Mouse (Mus musculus) neural tube, embryonic 15.5 days (tissue): ENCODE measurements around the gene Gm35315. TPM values are rescaled to one million over a fixed set of nuclear protein-coding genes. Genes with fewer than 3 reads are reported as not detected.
"Not testable (repeated sequence)": the region's sequence is repeated elsewhere in the genome, so short reads cannot be mapped to it uniquely, and the experiment has no call there.

Experiments used
- ATAC-seq: fragments of 200-750 bp; cut with Nextera tagmentation; 2 replicates; pipeline ENCODE4 v1.8.0; 2017; ENCODE audit warnings: mild to moderate bottlenecking, moderate TSS enrichment, moderate library complexity; ENCODE audit not compliant: low FRiP score
- H3K27ac ChIP-seq: fragments of 300-500 bp; sonication (generic); replicated peaks from 2 replicates; pipeline ENCODE4 v1.5.1; 2015; ENCODE audit warnings: mild to moderate bottlenecking, inconsistent platforms
- H3K27me3 ChIP-seq: fragments of 300-500 bp; sonication (generic); replicated peaks from 2 replicates; pipeline ENCODE4 v1.6.1; 2015; ENCODE audit warnings: inconsistent platforms
- H3K36me3 ChIP-seq: fragments of 300-500 bp; sonication (generic); 2 replicates; pipeline ENCODE4 v1.6.1; 2015; ENCODE audit warnings: inconsistent platforms
- H3K4me1 ChIP-seq: fragments of 300-500 bp; sonication (generic); 2 replicates; pipeline ENCODE4 v1.6.1; 2015; ENCODE audit warnings: inconsistent platforms
- H3K4me2 ChIP-seq: fragments of 300-500 bp; sonication (generic); 2 replicates; pipeline ENCODE4 v1.6.1; 2015; ENCODE audit warnings: inconsistent platforms, mild to moderate bottlenecking, moderate library complexity
- H3K4me3 ChIP-seq: fragments of 300-500 bp; sonication (generic); replicated peaks from 2 replicates; pipeline ENCODE4 v1.5.1; 2015; ENCODE audit warnings: mild to moderate bottlenecking, inconsistent platforms
- H3K9ac ChIP-seq: fragments of 300-500 bp; sonication (generic); replicated peaks from 2 replicates; pipeline ENCODE4 v1.6.1; 2015; ENCODE audit warnings: mild to moderate bottlenecking, inconsistent platforms
- H3K9me3 ChIP-seq: fragments of 300-500 bp; sonication (generic); replicated peaks from 2 replicates; pipeline ENCODE4 v1.6.1; 2016; ENCODE audit warnings: inconsistent platforms
- WGBS: fragments of 180-500 bp; shearing (Covaris S2); methylation state at CpG from one replicate; pipeline ENCODE4 v1.1.7; 2015; ENCODE audit warnings: mixed read lengths; 5-methylcytosine and 5-hydroxymethylcytosine counted together
- polyA plus RNA-seq: library from polyadenylated mRNA; unstranded; fragments of >200 nt; fragmentation: Nextera tagmentation; extraction: Ambion mirVana; gene quantifications from 2 replicates; pipeline ENCODE4 v1.2.1, GENCODE M21; 2015

Gm35315 gene
- 0.44 and 0.92 TPM in 2 replicates for polyA plus RNA-seq

DNA sequence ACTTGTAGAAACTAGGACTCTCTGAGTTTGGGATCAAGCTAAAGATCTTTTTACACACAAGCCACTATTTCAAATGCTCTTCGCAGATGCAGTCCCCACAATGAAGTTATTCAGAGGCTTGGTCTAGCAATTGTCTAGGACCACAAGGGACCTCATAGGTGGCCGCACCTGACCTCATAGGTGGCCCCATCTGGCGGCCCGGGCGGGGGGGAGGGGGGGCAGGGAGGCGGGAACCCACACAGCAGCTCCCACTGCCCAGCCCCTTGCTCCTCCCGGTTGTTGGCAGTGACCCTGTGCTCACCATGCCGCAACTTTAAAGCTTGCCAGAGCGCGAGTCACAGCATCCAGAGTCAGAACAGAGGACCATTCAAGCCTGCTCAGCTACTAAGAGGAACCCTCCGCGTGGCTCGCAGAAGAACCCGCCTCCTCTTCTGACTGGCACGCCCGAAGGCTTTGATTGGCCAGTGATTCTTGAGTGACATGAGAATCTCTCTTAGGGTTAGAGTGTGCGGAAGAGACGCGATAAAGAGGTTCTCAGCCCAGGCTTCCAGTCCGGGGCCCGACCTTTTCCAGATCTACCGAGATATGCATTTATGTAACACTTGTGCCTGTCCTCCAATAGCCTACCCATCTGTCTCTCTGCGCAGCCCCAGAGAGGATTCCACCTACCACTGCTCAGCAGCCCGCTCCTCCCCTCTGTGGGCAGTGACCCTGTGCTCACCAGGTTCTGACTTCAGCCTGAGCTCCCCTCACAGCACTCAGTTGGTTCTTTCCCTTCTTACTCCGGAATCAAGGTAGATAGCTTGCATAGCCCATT is at the start of gene Gm35315:
Gm35315 (minus strand) TSS at position 391 of the 817 bp plus-strand sequence.
- peak; percentile 95 for ATAC-seq
- no peaks in the 10 kb centered on the region for H3K36me3 ChIP-seq
- peaks cover 8% of the 10 kb centered on the region for H3K4me1 ChIP-seq
- peak within 1 kb of the TSS; percentile 54 for H3K9ac ChIP-seq
- H3K4me3 ChIP-seq = peak within 1 kb of the TSS; percentile 54
- peak within 1 kb of the TSS; percentile 73 for H3K27ac ChIP-seq
- 2% methylated on average over 25 of the region's 25 CpGs for WGBS
- H3K9me3 ChIP-seq = no peaks in the 10 kb centered on the region
- H3K4me2 ChIP-seq = peak within 1 kb of the TSS; percentile 88
- H3K27me3 ChIP-seq = no peaks in the 10 kb centered on the region

DNA sequence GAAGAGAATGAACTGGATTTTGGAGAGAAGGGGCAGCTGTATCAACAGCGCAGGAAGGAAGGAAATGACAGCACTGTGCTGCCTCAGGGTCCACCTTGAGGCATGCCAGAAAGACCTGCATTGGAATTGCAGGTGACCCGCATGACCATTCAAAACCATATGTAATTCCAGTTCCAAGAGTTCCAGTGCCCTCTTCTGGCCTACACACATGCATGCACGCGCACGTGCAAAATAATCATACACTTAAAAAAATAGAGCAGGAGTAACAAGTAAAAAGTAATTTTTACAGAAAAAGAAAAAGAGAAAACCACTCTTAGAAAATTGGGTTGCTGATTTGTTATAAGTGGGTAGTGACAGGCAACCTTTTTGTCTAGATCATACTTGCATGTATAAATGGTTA is 48.8 kb upstream of the Gm35315 start:
- no peaks in the 10 kb centered on the region for H3K9me3 ChIP-seq
- no peaks in the 10 kb centered on the region for H3K27me3 ChIP-seq
- 93% methylated on average over 5 of the region's 5 CpGs for WGBS
- no peak for ATAC-seq
- no peak overlapping the region for H3K4me3 ChIP-seq
- peaks cover 1% of the 10 kb centered on the region; the same call in 1 of the 2 replicates for H3K4me1 ChIP-seq
- peaks cover 70% of the 10 kb centered on the region for H3K36me3 ChIP-seq
- H3K4me2 ChIP-seq = no peak overlapping the region
- no peak overlapping the region for H3K9ac ChIP-seq
- no peak overlapping the region for H3K27ac ChIP-seq

- H3K9ac ChIP-seq = no peak overlapping the region
- WGBS = 87% methylated on average over 2 of the region's 2 CpGs
- no peaks in the 10 kb centered on the region for H3K27me3 ChIP-seq
- no peak overlapping the region for H3K4me3 ChIP-seq
- H3K4me1 ChIP-seq = peaks cover 7% of the 10 kb centered on the region; the same call in 1 of the 2 replicates
- H3K27ac ChIP-seq = no peak overlapping the region
- H3K4me2 ChIP-seq = no peak overlapping the region
- no peaks in the 10 kb centered on the region for H3K9me3 ChIP-seq
- no peak for ATAC-seq
- peaks cover 66% of the 10 kb centered on the region for H3K36me3 ChIP-seq
Measured at GRCm38 (mm10) chr5:110142309-110142708, 48.1 kb upstream of the Gm35315 start.

GRCm38 (mm10) chr5:110140424-110140823 is 46.2 kb upstream of the Gm35315 start:
- H3K27me3 ChIP-seq = no peaks in the 10 kb centered on the region
- no peak overlapping the region for H3K4me2 ChIP-seq
- H3K27ac ChIP-seq = no peak overlapping the region
- peaks cover 50% of the 10 kb centered on the region for H3K36me3 ChIP-seq
- no peak for ATAC-seq
- H3K4me3 ChIP-seq = no peak overlapping the region
- no peak overlapping the region for H3K9ac ChIP-seq
- whole genome bisulfite sequencing = 93% methylated on average over 7 of the region's 7 CpGs
- peaks cover 19% of the 10 kb centered on the region for H3K4me1 ChIP-seq
- H3K9me3 ChIP-seq = no peaks in the 10 kb centered on the region

DNA sequence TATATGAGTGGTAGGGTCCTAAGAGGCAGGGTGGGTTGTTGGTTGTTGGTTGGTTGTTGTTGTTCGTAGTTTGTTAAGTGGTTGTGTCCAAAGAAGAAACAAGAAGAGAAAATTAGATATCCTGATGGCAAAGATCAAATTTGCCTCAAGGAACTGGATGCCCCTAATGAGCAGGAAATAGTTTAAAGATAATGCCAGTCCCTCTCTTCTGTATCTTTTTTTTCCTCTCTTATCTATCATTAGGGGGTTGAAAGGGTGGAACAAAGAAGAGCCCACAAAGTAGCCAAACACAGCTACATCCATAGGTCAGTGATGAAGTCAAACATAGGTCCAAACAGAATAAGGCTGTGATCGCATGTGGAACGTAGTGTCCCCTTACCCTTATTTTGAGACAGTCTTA is 45.1 kb upstream of the Gm35315 start:
- Histone ChIP-seq H3K9me3 (no peaks in the 10 kb centered on the region), H3K27me3 (no peaks in the 10 kb centered on the region), H3K27ac (no peak overlapping the region), H3K4me1 (peaks cover 22% of the 10 kb centered on the region), H3K9ac (no peak overlapping the region), H3K4me2 (no peak overlapping the region), H3K4me3 (no peak overlapping the region), H3K36me3 (peaks cover 40% of the 10 kb centered on the region)
- 98% methylated on average over 3 of the region's 3 CpGs for WGBS
- ATAC-seq = no peak

DNA sequence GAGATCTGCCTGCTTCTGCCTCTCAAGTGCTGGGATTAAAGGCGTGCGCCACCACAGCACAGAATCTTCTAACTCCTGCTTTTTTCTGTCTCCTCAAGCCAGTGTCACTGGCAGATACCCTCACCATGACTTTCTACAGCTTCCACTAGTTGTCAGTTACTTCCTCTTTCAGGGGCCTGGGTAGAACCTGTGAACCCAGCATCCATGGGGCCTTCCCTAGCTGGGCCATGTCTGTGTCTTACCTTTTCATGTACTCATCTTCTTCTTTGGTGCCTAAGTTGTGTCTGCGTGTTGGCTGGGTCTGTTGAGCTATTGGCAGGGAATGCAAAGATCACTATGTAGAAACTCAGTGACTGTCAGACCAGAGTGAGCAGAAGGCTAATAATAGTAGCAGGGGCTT is 43.6 kb upstream of the Gm35315 start:
- Histone ChIP-seq H3K4me2 (no peak overlapping the region), H3K27ac (no peak overlapping the region), H3K4me1 (peaks cover 22% of the 10 kb centered on the region), H3K4me3 (no peak overlapping the region), H3K36me3 (peaks cover 28% of the 10 kb centered on the region), H3K9me3 (no peaks in the 10 kb centered on the region), H3K9ac (no peak overlapping the region), H3K27me3 (no peaks in the 10 kb centered on the region)
- WGBS = 97% methylated on average over 3 of the region's 3 CpGs
- ATAC-seq = no peak

DNA sequence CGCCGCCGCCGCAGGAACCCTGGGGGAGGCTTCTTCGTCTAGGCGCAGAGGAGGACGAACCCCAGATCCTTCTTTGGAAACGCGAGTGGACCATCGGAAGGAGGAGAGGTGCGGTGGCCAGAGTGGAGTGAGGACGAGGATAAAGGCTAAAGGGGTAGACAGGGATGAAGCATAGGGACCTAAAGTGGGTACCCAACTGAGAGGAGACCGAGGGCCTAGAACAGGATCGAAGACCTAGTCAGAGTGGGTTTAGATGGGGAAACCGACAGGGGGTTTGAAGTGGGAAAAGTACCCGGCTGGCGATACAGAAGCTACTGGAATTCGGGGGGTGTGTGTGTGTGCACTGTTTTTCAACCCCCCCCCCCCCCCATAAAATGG is 41.9 kb upstream of the Gm35315 start:
- 5% methylated on average over 18 of the region's 18 CpGs for WGBS
- peak; percentile 62 for ATAC-seq

GRCm38 (mm10) chr5:110135293-110136086 is 41.3 kb upstream of the Gm35315 start, which contains the start of gene Chfr:
TSS of gene Chfr (plus strand) at chr5:110135842.
- no peaks in the 10 kb centered on the region for H3K9me3 ChIP-seq
- peak within 1 kb of the TSS; percentile 76 for H3K4me2 ChIP-seq
- no peaks in the 10 kb centered on the region for H3K27me3 ChIP-seq
- H3K4me1 ChIP-seq = peaks cover 22% of the 10 kb centered on the region
- peak; percentile 99 for ATAC-seq
- peaks cover 24% of the 10 kb centered on the region for H3K36me3 ChIP-seq
- 4% methylated on average over 46 of the region's 46 CpGs for WGBS
- peak within 1 kb of the TSS; percentile 86 for H3K9ac ChIP-seq
- peak within 1 kb of the TSS; percentile 94 for H3K4me3 ChIP-seq
- H3K27ac ChIP-seq = peak within 1 kb of the TSS; percentile 84

More for the DNA sequence above, 41.9 kb upstream of the Gm35315 start:
- Histone ChIP-seq H3K4me2 (peak overlapping the region; percentile 76), H3K9me3 (no peaks in the 10 kb centered on the region), H3K9ac (peak overlapping the region; percentile 86), H3K36me3 (peaks cover 20% of the 10 kb centered on the region), H3K27ac (peak overlapping the region; percentile 84), H3K4me3 (peak overlapping the region; percentile 94), H3K4me1 (peaks cover 22% of the 10 kb centered on the region), H3K27me3 (no peaks in the 10 kb centered on the region)

- peaks cover 77% of the 10 kb centered on the region for H3K36me3 ChIP-seq
- WGBS = 80% methylated on average over 3 of the region's 3 CpGs
Measured at GRCm38 (mm10) chr5:110122380-110122779, 28.2 kb upstream of the Gm35315 start.

GRCm38 (mm10) chr5:110109991-110110441 is 15.8 kb upstream of the Gm35315 start, which contains the start of gene Zfp605:
TSS of gene Zfp605 (plus strand) at chr5:110110092.
- ATAC-seq = peak; percentile 64
- H3K4me1 ChIP-seq = peaks cover 29% of the 10 kb centered on the region
- peak within 1 kb of the TSS; percentile 98 for H3K27ac ChIP-seq
- no peaks in the 10 kb centered on the region for H3K27me3 ChIP-seq
- peak within 1 kb of the TSS; percentile 72 for H3K9ac ChIP-seq
- H3K4me2 ChIP-seq = peak within 1 kb of the TSS; percentile 65
- 2% methylated on average over 12 of the region's 12 CpGs for WGBS
- H3K9me3 ChIP-seq = no peaks in the 10 kb centered on the region
- H3K4me3 ChIP-seq = peak within 1 kb of the TSS; percentile 70
- peaks cover 37% of the 10 kb centered on the region for H3K36me3 ChIP-seq

More at GRCm38 (mm10) chr5:110122380-110122779, 28.2 kb upstream of the Gm35315 start:
- not testable (repeated sequence) for H3K9me3 ChIP-seq, H3K27me3 ChIP-seq, H3K4me1 ChIP-seq, H3K27ac ChIP-seq, H3K9ac ChIP-seq, ATAC-seq, H3K4me2 ChIP-seq, H3K4me3 ChIP-seq

DNA sequence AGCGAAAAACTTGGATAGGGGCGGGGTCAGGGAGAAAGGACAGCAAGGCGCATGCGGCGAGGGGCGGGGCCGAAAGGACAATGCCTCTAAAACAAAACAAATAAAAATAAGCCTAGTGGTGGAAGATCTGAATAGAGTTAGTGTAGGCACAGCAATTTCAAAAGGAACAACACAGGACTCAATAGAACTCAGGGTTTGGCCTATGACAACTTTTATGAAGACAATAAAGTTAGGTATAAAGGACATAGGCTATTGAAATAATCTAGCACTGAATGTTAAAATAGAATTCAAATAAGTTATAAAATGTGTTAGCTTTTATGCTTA is 14.0 kb upstream of the Gm35315 start:
- no peak overlapping the region for H3K9ac ChIP-seq
- H3K4me2 ChIP-seq = peak overlapping the region; percentile 93
- peak overlapping the region; percentile 78 for H3K4me3 ChIP-seq
- H3K27ac ChIP-seq = peak overlapping the region; percentile 98
- H3K27me3 ChIP-seq = no peaks in the 10 kb centered on the region
- no peak for ATAC-seq
- peaks cover 29% of the 10 kb centered on the region for H3K4me1 ChIP-seq
- no peaks in the 10 kb centered on the region for H3K9me3 ChIP-seq
- WGBS = 0% methylated on average over 7 of the region's 7 CpGs
- H3K36me3 ChIP-seq = peaks cover 46% of the 10 kb centered on the region
